Mouse (Mus musculus) forebrain, embryonic 14.5 days (tissue): ENCODE data around the gene Commd1. TPM values are rescaled to one million over a fixed set of nuclear protein-coding genes. Genes with fewer than 3 reads are reported as not detected.
A peak's percentile ranks its signal among the peaks of the same experiment; 100 is the strongest.

Experiments used
- ATAC-seq: fragments of 200-750 bp; cut with Nextera tagmentation; 2 replicates; pipeline ENCODE4 v1.8.0; 2017; ENCODE audit warnings: mild to moderate bottlenecking, moderate library complexity
- DNase-seq: peaks from one replicate; pipeline ENCODE4 v3.0.0-alpha.2; 2015; ENCODE audit warnings: low spot score
- H3K27ac ChIP-seq: fragments of 300-500 bp; sonication (generic); 2 replicates; pipeline ENCODE4 v1.5.1; 2014; ENCODE audit warnings: low read depth, mild to moderate bottlenecking, control low read depth, low read length, moderate library complexity
- H3K27me3 ChIP-seq: fragments of 300-500 bp; sonication (generic); replicated peaks from 2 replicates; pipeline ENCODE4 v1.6.1; 2014; ENCODE audit warnings: low read length, control low read depth, mixed read lengths; ENCODE audit not compliant: control insufficient read depth, insufficient read depth
- H3K36me3 ChIP-seq: fragments of 300-500 bp; sonication (generic); 2 replicates; pipeline ENCODE4 v1.6.1; 2014; ENCODE audit warnings: low read length, control low read depth; ENCODE audit not compliant: control insufficient read depth, insufficient read depth
- H3K4me1 ChIP-seq: fragments of 300-500 bp; sonication (generic); 2 replicates; pipeline ENCODE4 v1.6.1; 2014; ENCODE audit warnings: antibody characterized with exemption, low read length, control low read depth; ENCODE audit not compliant: control insufficient read depth, insufficient read depth
- H3K4me2 ChIP-seq: fragments of 300-500 bp; sonication (generic); 2 replicates; pipeline ENCODE4 v1.6.1; 2014; ENCODE audit warnings: mild to moderate bottlenecking, control low read depth, low read length
- H3K4me3 ChIP-seq: fragments of 300-500 bp; sonication (generic); 2 replicates; pipeline ENCODE4 v1.5.1; 2014; ENCODE audit warnings: low read depth, low read length, control low read depth
- H3K9ac ChIP-seq: fragments of 300-500 bp; sonication (generic); 2 replicates; pipeline ENCODE4 v1.6.1; 2014; ENCODE audit warnings: mild to moderate bottlenecking, low read length, control low read depth, moderate library complexity
- H3K9me3 ChIP-seq: fragments of 300-500 bp; sonication (generic); replicated peaks from 2 replicates; pipeline ENCODE4 v1.6.1; 2016; ENCODE audit warnings: low read length, control low read depth, mixed read lengths; ENCODE audit not compliant: control insufficient read depth
- WGBS: fragments of 180-500 bp; shearing (Covaris S2); extraction: QIAGEN DNeasy Blood & Tissue Kit; methylation state at CpG from one replicate; pipeline ENCODE4 v1.1.7; 2014; 5-methylcytosine and 5-hydroxymethylcytosine counted together
- polyA plus RNA-seq: library from polyadenylated mRNA; unstranded; fragments of >200 nt; fragmentation: Nextera tagmentation; extraction: Ambion mirVana; gene quantifications from 2 replicates; pipeline ENCODE4 v1.2.1, GENCODE M21; 2014

Gene Commd1
- polyA plus RNA-seq, 1 experiment from 2014 or later = 304 TPM

GRCm38 (mm10) chr11:22981041-22981440 lies 1.1 kb downstream of the Commd1 start:
- H3K4me3 ChIP-seq = peak overlapping the region; percentile 57
- no peaks in the 10 kb centered on the region for H3K27me3 ChIP-seq
- ATAC-seq (no peak), DNase-seq (no peak)
- peak overlapping the region; percentile 79 for H3K4me2 ChIP-seq
- H3K9me3 ChIP-seq = no peaks in the 10 kb centered on the region
- H3K4me1 ChIP-seq = peaks cover 14% of the 10 kb centered on the region
- peaks cover 16% of the 10 kb centered on the region for H3K36me3 ChIP-seq
- H3K27ac ChIP-seq = no peak overlapping the region
- WGBS = 55% methylated on average over 4 of the region's 4 CpGs
- H3K9ac ChIP-seq = peak overlapping the region; percentile 71; the same call in 1 of the 2 replicates

GRCm38 (mm10) chr11:22979221-22979620 lies 3.0 kb downstream of the Commd1 start:
- Histone ChIP-seq H3K27ac (no peak overlapping the region), H3K27me3 (no peaks in the 10 kb centered on the region), H3K4me1 (peaks cover 19% of the 10 kb centered on the region), H3K9me3 (no peaks in the 10 kb centered on the region), H3K4me2 (no peak overlapping the region), H3K9ac (no peak overlapping the region), H3K4me3 (no peak overlapping the region), H3K36me3 (peaks cover 16% of the 10 kb centered on the region)
- DNase-seq = no peak
- no peak for ATAC-seq
- WGBS = 93% methylated on average over 1 of the region's 1 CpGs

GRCm38 (mm10) chr11:22978711-22979110 lies 3.5 kb downstream of the Commd1 start:
- Histone ChIP-seq H3K9ac (no peak overlapping the region), H3K9me3 (no peaks in the 10 kb centered on the region), H3K4me3 (no peak overlapping the region), H3K4me1 (peaks cover 23% of the 10 kb centered on the region), H3K27me3 (no peaks in the 10 kb centered on the region), H3K4me2 (no peak overlapping the region), H3K27ac (no peak overlapping the region), H3K36me3 (peaks cover 16% of the 10 kb centered on the region)
- DNase-seq (no peak), ATAC-seq (no peak)
- 54% methylated on average over 1 of the region's 1 CpGs for WGBS

- 94% methylated on average over 3 of the region's 3 CpGs for WGBS
- H3K27me3 ChIP-seq = no peaks in the 10 kb centered on the region
- no peak for ATAC-seq
- H3K36me3 ChIP-seq = peaks cover 16% of the 10 kb centered on the region
- H3K9me3 ChIP-seq = no peaks in the 10 kb centered on the region
- H3K4me3 ChIP-seq = no peak overlapping the region
- no peak overlapping the region for H3K9ac ChIP-seq
- no peak overlapping the region for H3K27ac ChIP-seq
- H3K4me2 ChIP-seq = no peak overlapping the region
- peaks cover 23% of the 10 kb centered on the region for H3K4me1 ChIP-seq
- DNase-seq = no peak
Observed at GRCm38 (mm10) chr11:22978215-22978614, 4.0 kb downstream of the Commd1 start.

GRCm38 (mm10) chr11:22973599-22973998 lies 8.6 kb downstream of the Commd1 start:
- H3K4me3 ChIP-seq = peak overlapping the region; percentile 49
- peaks cover 14% of the 10 kb centered on the region for H3K9me3 ChIP-seq
- H3K36me3 ChIP-seq = peaks cover 11% of the 10 kb centered on the region
- 55% methylated on average over 14 of the region's 14 CpGs for WGBS
- no peak for DNase-seq
- H3K27me3 ChIP-seq = no peaks in the 10 kb centered on the region
- H3K4me2 ChIP-seq = peak overlapping the region; percentile 56
- no peak for ATAC-seq
- peak overlapping the region; percentile 2; the same call in 1 of the 2 replicates for H3K27ac ChIP-seq
- H3K4me1 ChIP-seq = peaks cover 15% of the 10 kb centered on the region; the same call in 1 of the 2 replicates
- H3K9ac ChIP-seq = peak overlapping the region; percentile 63

GRCm38 (mm10) chr11:22972746-22973526 lies 9.2 kb downstream of the Commd1 start:
- H3K4me2 ChIP-seq = peak overlapping the region; percentile 76
- peaks cover 15% of the 10 kb centered on the region; the same call in 1 of the 2 replicates for H3K4me1 ChIP-seq
- H3K4me3 ChIP-seq = peak overlapping the region; percentile 49
- ATAC-seq (peak; percentile 75), DNase-seq (peak; percentile 82)
- H3K9me3 ChIP-seq = peaks cover 14% of the 10 kb centered on the region
- WGBS = 42% methylated on average over 41 of the region's 46 CpGs
- H3K27me3 ChIP-seq = no peaks in the 10 kb centered on the region
- peaks cover 5% of the 10 kb centered on the region; the same call in 1 of the 2 replicates for H3K36me3 ChIP-seq
- peak overlapping the region; percentile 63 for H3K9ac ChIP-seq
- H3K27ac ChIP-seq = peak overlapping the region; percentile 15; the same call in 1 of the 2 replicates

GRCm38 (mm10) chr11:22971835-22972709 lies 10.1 kb downstream of the Commd1 start, which contains the start of gene Zrsr1:
TSS of gene Zrsr1 (plus strand) at chr11:22972005.
- peaks cover 15% of the 10 kb centered on the region; the same call in 1 of the 2 replicates for H3K4me1 ChIP-seq
- peak; percentile 84 for DNase-seq

GRCm38 (mm10) chr11:22970546-22970945 lies 11.6 kb downstream of the Commd1 start:
- H3K4me3 ChIP-seq = no peak overlapping the region
- DNase-seq (no peak), ATAC-seq (no peak)
- H3K9ac ChIP-seq = no peak overlapping the region
- WGBS = 96% methylated on average over 1 of the region's 1 CpGs
- H3K4me1 ChIP-seq = peaks cover 8% of the 10 kb centered on the region; the same call in 1 of the 2 replicates
- H3K9me3 ChIP-seq = peaks cover 17% of the 10 kb centered on the region
- H3K27me3 ChIP-seq = no peaks in the 10 kb centered on the region
- no peak overlapping the region for H3K27ac ChIP-seq
- no peaks in the 10 kb centered on the region for H3K36me3 ChIP-seq
- no peak overlapping the region for H3K4me2 ChIP-seq

More at GRCm38 (mm10) chr11:22971835-22972709, 10.1 kb downstream of the Commd1 start, which contains the start of gene Zrsr1:
- peak within 1 kb of the TSS; percentile 76 for H3K4me2 ChIP-seq
- H3K27me3 ChIP-seq = no peaks in the 10 kb centered on the region
- peak; percentile 72 for ATAC-seq
- H3K27ac ChIP-seq = peak within 1 kb of the TSS; percentile 15; the same call in 1 of the 2 replicates
- peak within 1 kb of the TSS; percentile 49 for H3K4me3 ChIP-seq
- peak within 1 kb of the TSS; percentile 63 for H3K9ac ChIP-seq
- H3K36me3 ChIP-seq = 0 out of 2 replicates have a peak, but pooled peaks cover 3% of the 10 kb centered on the region
- peaks cover 17% of the 10 kb centered on the region for H3K9me3 ChIP-seq
- 54% methylated on average over 56 of the region's 56 CpGs for WGBS
